Mouse (Mus musculus) heart, postnatal 14 days (tissue): ENCODE data around the gene Gucy2c. TPM values are rescaled to one million over a fixed set of nuclear protein-coding genes. Genes with fewer than 3 reads are reported as not detected.
"Not testable (repeated sequence)": the region's sequence is repeated elsewhere in the genome, so short reads cannot be mapped to it uniquely, and the experiment has no call there.

ENCODE experiments used
- DNase-seq, 2 experiments: peaks; one replicate each; pipeline ENCODE4 v3.0.0; 2021 to 2022
- intact Hi-C: fragments of 180-260 bp; cut with DNase I; formaldehyde crosslinking; loops from one replicate; pipeline ENCODE4 v1.15.1; 2025
- total RNA-seq, 2 experiments: library from RNA; stranded (reverse); gene quantifications; 2 replicates each; pipeline ENCODE4 v1.2.3; 2021

The Gucy2c gene
- total RNA-seq, 2 experiments from 2014 or later, result not detected

- intact Hi-C loops, result loop anchor here (2.0 kb wide), 1 partner anchor 26 kb away; no protein-coding TSS in a partner anchor
- no peak for DNase-seq
These were observed 23.3 kb upstream of the Gucy2c start for GRCm38 (mm10) chr6:136804705-136805408.

DNA sequence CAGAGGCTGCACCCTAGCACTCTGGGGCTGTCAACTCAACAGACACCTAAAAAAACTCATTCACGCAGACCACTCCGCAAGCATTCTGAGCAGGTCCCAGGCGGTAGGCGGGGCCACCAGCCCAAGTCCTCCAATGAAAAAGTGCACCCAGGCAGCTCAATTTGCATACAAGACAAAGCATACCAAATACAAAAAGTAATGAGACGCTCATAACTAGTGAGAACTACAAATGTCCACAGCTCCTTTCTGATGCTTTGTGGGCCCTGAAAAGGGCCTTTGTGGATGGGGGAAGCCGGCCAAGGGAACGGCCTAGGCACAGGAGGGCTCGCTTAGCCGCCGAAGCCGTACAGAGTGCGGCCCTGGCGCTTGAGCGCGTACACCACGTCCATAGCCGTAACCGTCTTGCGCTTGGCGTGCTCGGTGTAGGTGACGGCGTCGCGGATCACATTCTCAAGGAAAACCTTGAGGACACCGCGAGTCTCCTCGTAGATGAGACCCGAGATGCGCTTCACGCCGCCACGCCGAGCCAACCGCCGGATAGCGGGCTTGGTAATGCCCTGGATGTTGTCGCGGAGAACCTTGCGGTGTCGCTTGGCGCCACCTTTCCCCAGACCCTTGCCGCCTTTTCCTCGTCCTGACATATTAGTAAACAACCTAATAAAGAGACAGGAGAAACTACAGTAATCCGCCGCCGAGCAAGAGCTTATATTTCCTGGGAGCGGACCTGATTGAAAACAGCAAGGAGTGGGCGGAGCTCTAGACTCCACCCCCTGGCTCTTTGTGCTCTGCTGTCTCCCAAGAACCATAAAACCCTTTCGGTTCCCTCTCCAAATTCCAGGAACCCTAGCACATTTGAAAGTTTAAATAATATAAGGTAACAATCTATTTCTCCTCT lies 22.4 kb upstream of the Gucy2c start, which contains the start of gene Hist4h4:
TSS of gene Hist4h4 (minus strand) at position 677 of the 895 bp plus-strand sequence.
- intact Hi-C loops, result loop anchor here (2.0 kb wide), 1 partner anchor 27 kb away; no protein-coding TSS in a partner anchor
- peak; percentile 96 to 99 for DNase-seq

- no peak for DNase-seq
- intact Hi-C loops, result no loop called here
These were observed 21.7 kb upstream of the Gucy2c start for GRCm38 (mm10) chr6:136803093-136803738.

GRCm38 (mm10) chr6:136801274-136801673 lies 19.7 kb upstream of the Gucy2c start:
- no peak for DNase-seq
- intact Hi-C loops, result no loop called here

GRCm38 (mm10) chr6:136800710-136801109 lies 19.1 kb upstream of the Gucy2c start:
- intact Hi-C loops, result no loop called here
- no peak for DNase-seq

DNA sequence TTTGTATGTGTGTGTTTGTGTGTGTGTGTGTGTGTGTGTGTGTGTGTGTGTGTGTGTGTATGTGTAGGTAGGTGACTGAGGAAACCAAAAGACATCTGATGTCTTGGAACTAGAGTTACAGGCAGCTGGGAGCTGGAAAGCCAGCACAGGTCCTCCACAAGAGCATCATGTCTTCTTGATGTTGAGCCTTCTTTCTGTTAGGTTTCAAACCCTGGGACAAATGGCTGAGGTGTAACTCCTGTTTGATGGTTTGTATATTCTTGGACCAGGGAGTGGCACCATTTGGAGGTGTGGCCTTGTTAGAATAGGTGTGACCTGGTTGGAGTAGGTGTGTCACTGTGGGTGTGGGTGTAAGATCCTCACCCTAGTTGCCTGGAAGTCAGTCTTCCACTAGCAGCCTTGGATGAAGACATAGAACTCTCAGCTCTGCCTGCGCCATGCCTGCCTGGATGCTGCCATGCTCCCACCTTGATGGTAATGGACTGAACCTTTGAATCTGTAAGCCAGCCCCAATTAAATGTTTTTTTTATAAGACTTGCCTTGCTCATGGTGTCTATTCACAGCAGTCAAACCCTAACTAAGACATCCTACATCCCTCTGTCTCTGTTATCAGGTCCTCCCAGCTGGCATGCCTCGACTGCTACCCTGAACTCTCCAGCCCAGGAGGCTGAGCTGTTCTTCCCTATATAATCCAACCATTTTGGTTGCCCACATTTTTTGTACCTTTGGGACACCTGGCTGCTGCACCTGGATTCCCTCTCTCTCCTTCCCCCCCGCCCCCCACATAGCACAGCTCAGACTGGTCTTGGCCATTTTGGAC lies 16.5 kb upstream of the Gucy2c start:
- intact Hi-C loops, DNase-seq: not testable (repeated sequence)

DNA sequence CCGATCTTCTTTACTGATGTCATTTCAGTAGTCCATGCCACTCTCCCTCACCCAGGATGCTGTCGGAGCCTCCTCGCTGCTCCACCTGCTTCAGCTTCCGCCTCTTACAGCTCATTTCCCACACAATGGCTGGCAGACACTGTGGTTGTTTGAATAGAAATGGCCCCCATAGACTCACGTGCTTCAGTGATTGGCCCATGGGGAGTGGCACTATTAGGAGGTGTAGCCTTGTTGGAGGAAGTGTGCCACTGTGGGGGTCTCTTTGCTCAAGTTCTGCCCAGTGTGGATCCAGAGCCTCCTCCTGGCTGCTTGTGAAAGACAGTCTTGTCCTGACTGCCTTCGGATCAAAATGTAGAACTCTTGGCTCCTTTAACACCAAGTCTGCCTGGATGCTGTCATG lies 14.3 kb upstream of the Gucy2c start:
- intact Hi-C loops, result no loop called here
- DNase-seq, result no peak

GRCm38 (mm10) chr6:136795110-136795509 lies 13.5 kb upstream of the Gucy2c start:
- intact Hi-C loops, result no loop called here
- DNase-seq, result no peak

DNA sequence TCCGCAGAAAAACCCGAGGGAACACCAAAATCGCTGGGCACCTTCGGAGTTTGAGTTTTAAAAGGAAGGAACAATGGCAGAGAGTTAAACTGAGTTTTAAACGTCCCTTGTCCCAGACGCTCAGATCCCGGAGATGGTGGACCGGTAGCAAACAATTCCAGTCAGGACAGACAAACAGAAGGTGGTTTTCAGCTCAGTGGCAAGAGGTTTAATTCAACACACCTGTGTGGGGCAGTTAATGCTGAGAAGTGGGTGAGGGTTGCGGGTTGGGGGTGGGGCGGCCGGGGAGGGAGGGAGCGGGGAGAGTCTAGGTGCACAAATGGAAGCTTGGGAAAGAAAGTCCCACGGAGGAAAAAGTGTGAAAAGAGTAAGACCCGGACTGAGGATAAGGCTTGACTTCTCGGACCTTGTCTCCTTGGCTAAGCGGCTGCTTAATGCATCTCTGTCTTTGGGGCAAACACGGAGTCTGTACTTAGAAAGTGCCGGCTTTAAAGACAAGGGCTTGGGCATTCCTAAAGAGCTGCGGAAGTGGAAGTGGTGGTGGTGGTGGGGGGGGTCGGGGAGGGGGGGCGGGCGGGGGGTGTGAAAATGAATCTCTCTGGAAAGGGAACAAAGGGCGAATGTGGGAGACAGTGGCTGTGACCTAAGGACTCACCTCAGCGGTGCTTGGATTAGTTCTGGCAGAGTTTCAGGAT lies 12.4 kb upstream of the Gucy2c start:
- no peak for DNase-seq
- intact Hi-C loops, result no loop called here

- DNase-seq, result no peak
- intact Hi-C loops, result no loop called here
These were observed 11.6 kb upstream of the Gucy2c start for GRCm38 (mm10) chr6:136792884-136793758.

DNA sequence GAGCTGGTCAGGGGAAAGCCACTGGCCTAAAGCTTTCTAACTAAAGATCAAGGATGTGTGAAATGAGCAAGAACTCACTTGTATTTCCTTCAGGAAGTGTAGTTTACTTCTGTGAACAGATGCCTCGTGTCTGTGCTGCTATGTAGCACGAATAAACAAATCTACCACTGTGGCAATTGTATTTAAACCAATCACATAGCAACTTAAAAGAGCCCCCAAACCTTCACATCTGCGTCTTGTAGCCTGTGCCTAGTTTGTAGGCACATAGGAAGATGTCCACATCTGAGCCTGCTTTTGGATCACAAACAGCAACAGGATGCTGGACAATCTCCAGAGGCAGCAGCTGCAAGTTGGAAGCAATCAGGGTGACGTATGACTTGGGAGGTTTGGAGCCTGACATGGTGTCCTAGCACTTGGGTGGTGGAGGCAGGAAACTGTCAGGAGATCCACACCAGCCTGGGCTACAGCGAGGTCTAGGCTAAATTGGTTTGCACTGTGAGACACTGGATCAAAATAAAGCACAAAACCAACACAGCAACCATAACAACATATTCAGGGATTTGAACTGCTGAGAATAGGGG lies 7.9 kb upstream of the Gucy2c start:
- intact Hi-C loops, result no loop called here
- DNase-seq, result peak; percentile 75 to 82

GRCm38 (mm10) chr6:136782761-136783160 lies 1.2 kb upstream of the Gucy2c start:
- intact Hi-C loops, result no loop called here
- no peak for DNase-seq

DNA sequence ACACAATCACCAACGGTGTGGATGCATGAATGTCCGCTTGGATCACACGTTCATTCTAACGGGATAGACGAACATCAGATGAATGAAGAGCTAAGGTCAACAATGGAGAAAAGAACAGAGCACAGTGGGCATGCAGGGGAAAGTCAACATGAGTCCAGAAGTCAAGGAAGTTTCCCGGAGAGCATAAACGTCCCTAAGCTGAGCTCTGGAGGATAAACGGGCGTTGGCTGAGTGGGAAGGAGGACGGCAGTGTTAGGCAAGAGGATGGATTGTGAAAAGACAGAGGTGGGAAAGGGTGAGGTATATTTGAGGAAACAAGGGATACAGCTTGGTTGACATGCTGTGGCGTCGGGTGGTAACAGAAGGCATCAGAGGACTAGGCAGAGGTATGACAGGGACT lies 581 bp upstream of the Gucy2c start:
- intact Hi-C loops, result no loop called here
- DNase-seq, result no peak

DNA sequence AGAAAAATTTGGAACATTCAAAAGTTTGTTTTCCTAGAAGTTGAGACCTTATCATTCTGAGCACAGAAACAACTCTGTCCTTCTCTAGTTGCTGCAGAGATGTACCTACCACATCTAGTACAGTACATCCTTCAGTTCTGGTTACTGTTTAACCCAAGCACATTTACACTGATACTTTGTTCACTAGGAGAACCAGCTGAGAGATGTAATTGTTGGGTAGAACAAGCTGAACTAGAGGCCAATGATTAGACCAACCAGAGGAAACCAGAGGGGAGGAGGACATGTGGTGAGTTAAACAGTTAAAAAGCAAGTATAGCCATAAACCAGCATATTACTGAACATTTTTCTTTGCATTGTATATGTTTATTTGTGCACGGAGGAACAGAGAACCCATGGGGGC lies 5.2 kb downstream of the Gucy2c start:
- DNase-seq, result no peak
- intact Hi-C loops, result no loop called here

GRCm38 (mm10) chr6:136769859-136770258 lies 11.7 kb downstream of the Gucy2c start:
- no peak for DNase-seq
- intact Hi-C loops, result no loop called here

- no peak for DNase-seq
- intact Hi-C loops, result no loop called here
These were observed 12.4 kb downstream of the Gucy2c start for GRCm38 (mm10) chr6:136769143-136769542.

DNA sequence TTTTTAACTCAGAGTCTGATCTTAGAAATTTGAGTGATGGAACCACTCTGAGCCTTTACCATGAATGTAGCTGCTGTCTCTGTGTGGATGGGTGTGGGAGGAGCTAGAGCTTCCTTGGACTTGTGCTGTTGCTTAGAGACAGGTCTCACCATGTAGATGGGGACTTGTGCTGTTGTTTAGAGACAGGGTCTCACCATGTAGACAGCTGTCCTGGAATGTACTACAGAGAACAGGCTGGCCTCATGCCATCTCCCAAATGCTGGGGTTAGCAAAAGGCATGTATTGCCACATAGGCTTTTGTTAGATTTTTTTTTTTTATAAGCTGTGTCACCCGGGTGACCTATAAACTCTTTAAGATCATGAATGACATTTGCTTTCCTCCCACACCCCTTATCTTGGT lies 17.7 kb downstream of the Gucy2c start:
- no peak for DNase-seq
- intact Hi-C loops, result no loop called here

GRCm38 (mm10) chr6:136750567-136750966 lies 31.0 kb downstream of the Gucy2c start:
- intact Hi-C loops, result no loop called here
- DNase-seq, result no peak
